Mouse (Mus musculus): ENCODE measurements at regions not wholly inside any gene's neighbourhood (a gene's known extent, or its start where the extent isn't known, plus 50 kb on each side); places are given as distances from the start of the nearest gene placed in this dataset.
A peak's percentile ranks its signal among the peaks of the same experiment; 100 is the strongest.

- DNase-seq (ENCODE audit: low spot score in 2 of 2) = no peak
These were observed 550.1 kb upstream of the Klf4 start for GRCm38 (mm10) chr4:56082411-56082810.

DNA sequence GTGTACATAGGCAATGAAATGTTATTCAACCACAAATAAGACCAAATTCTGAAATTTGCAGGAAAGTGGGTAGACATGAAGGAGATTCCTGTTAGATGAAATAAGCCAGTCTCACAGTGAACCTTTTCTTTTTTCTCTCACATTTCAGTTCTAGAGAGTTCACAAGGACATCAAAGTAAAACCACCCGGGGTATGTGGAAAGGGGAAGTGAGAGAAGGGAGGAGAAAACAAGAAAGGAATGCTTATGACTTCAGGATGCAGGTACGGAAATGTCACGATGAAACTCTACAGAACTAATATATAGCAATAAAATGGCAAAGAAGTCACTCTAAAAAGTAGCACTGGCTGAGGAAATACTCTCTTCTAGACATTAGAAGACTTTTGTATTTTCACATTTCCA lies 548.7 kb upstream of the Klf4 start:
- no peak for DNase-seq (ENCODE audit: low spot score in 2 of 2)

- no peak for DNase-seq (ENCODE audit: low spot score in 2 of 2)
These were observed 538.5 kb upstream of the Klf4 start for GRCm38 (mm10) chr4:56070664-56071334.

- DNase-seq (ENCODE audit: low spot score in 2 of 2) = no peak
These were observed 536.6 kb upstream of the Klf4 start for GRCm38 (mm10) chr4:56068859-56069258.

DNA sequence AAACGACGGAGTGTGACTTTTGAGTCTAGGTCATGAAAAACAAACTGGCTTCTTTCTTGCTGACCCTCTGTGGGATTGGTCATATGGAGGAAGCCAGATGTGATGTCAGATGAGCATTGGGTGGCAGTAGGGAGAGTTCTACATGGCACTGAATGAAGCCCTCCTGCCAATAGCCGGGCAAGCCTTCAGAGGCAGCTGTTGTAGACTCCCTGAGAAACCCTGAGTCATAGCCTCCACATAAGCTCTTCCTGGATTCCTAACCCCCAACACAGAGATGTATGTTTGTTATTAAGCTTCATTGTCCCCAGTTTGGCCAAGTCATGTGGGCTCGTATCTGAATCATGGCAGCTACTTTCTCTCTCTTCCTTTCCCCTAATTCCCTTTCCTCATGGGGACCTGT lies 532.4 kb upstream of the Klf4 start:
- no peak for DNase-seq (ENCODE audit: low spot score in 2 of 2)

DNA sequence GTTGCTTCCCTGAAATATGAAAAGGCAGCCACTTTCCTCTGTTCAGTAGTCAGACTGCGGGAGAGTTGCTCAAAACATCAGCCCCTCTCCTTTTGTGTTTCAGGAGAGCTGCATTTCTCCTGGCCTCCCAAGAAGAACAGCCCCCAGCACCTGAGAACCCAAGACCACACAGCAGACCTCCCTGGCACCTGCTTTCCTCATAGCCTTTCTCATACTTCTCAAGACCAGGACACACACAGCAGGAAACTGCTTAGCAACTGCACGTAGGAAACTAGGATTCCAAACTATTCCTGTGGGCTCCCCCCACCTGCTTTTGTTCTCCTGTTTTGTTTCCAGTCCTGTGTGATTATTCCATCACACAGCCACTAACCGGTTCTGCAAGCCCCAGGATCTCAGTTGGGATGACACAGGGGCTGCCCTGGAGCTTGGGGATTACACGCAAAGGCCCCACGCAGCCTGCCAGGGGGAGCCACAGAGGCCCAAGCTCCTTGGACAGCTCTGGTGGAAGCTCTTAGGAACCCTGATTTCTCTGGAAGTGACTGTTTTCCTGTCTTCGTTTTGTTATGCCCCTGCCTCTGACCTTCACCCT lies 519.6 kb upstream of the Klf4 start:
- no peak for DNase-seq (ENCODE audit: low spot score in 2 of 2)

DNA sequence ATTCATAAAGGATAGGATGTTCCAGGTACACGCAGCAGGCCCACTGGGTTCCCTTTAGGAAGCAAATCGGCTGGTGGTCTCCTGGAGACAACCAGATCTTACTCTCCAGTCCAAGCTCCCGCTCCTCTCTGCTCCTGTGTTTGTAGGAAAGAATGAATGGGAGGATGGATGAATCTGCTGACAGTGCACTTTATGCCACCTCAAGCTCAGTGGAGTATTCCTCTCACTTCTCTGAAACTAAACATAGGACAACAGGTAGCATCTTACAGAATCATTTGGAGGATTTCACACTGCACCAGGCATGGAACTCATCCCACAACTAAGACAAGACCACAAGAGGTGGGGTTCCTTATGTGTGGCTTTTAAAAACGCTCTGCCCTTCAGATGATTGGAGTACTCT lies 507.1 kb upstream of the Klf4 start:
- DNase-seq (ENCODE audit: low spot score in 2 of 2) = no peak

- DNase-seq (ENCODE audit: low spot score in 2 of 2) = no peak
These were observed 504.1 kb upstream of the Klf4 start for GRCm38 (mm10) chr4:56036334-56036733.

GRCm38 (mm10) chr4:56035543-56035942 lies 503.3 kb upstream of the Klf4 start:
- DNase-seq (ENCODE audit: low spot score in 2 of 2) = no peak

GRCm38 (mm10) chr4:56028441-56028840 lies 496.2 kb upstream of the Klf4 start:
- DNase-seq (ENCODE audit: low spot score in 2 of 2) = no peak

- no peak for DNase-seq (ENCODE audit: low spot score in 2 of 2)
These were observed 495.0 kb upstream of the Klf4 start for GRCm38 (mm10) chr4:56027258-56027657.

GRCm38 (mm10) chr4:56024478-56024877 lies 492.2 kb upstream of the Klf4 start:
- no peak for DNase-seq (ENCODE audit: low spot score in 2 of 2)

DNA sequence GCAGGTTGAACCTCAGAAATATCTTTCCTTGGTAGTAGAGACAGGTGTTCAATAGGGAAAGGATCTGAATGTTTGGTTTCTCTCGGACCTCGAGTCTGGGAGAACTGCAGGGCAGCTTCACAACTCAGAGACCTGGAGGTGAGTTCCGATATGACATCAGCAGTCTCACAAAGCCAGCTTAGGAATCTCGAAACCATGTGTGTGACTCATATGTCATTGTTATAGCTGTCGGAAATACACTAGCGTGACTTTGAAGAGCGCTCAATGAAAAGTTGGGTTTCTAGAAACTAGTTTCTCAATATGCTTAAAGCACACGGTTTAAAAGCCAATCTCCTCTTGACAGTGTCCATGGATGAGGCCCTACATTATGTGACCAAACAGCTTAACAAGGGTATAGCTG lies 485.9 kb upstream of the Klf4 start:
- DNase-seq (ENCODE audit: low spot score in 2 of 2) = no peak

DNA sequence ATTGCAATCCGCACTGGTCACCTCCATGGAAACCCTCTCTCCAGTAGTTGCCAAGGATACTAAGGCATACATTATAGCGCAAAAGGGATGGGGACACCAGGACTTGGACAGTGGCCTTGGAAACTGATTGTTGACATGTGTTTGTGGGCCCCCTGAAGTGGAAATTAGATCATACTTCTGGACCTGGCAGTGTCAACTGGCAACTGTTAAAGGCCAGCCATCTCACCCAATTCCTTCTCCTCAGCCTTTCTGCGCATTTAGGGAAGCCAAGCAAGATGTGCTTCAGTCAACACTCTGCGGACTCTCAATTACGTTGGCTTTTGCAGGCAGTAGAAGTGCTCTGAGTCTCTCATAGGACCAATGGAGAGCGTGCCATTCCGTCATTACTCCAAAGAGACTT lies 483.2 kb upstream of the Klf4 start:
- no peak for DNase-seq (ENCODE audit: low spot score in 2 of 2)

- no peak for DNase-seq (ENCODE audit: low spot score in 2 of 2)
These were observed 476.0 kb upstream of the Klf4 start for GRCm38 (mm10) chr4:56008287-56008686.

GRCm38 (mm10) chr4:56004227-56004626 lies 472.0 kb upstream of the Klf4 start:
- no peak for DNase-seq (ENCODE audit: low spot score in 2 of 2)

DNA sequence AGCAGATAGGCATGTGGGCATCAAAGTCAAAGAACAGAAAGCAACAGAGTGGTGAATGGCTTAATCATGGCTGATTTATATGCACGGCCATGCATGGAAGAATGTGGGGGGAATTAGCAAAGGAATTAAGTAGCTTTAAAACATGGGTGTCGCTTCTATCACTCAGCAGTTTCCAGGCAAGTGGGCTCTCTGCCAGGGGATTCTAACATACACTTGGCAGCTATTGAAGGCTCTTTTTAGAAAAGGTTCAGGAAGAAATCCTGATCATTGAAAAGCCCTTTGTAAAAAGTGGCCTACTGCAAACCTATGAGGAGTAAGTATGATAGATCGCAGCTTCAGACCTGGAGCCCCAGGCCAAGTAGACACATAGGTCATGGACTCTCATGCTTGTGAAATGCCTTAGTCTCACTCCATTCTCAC lies 469.1 kb upstream of the Klf4 start:
- DNase-seq (ENCODE audit: low spot score in 2 of 2) = no peak

DNA sequence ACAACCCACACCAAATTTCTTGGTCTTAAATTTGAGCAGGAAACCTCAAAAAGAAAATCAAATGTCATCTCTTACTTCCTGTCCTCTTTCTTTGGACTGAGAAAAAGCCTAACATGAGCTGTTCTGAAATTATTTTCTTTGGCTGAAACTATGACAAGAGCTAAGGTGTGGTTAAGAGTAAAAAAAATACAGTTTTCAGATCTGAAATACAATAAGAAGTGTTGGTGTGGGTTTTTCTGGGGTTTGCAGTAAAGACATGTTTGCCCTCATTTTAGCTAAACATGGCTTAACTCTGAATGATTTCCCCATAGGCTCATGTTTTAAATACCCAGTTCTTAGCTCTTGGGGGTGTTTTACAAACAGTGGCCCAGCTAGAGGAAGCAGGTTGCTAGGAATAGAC lies 451.8 kb upstream of the Klf4 start:
- no peak for DNase-seq (ENCODE audit: low spot score in 2 of 2)

- no peak for DNase-seq (ENCODE audit: low spot score in 2 of 2)
These were observed 446.3 kb upstream of the Klf4 start for GRCm38 (mm10) chr4:55978539-55978938.

GRCm38 (mm10) chr4:55976265-55976664 lies 444.0 kb upstream of the Klf4 start:
- DNase-seq (ENCODE audit: low spot score in 2 of 2) = no peak

GRCm38 (mm10) chr4:55973706-55974105 lies 441.4 kb upstream of the Klf4 start:
- no peak for DNase-seq (ENCODE audit: low spot score in 2 of 2)

DNA sequence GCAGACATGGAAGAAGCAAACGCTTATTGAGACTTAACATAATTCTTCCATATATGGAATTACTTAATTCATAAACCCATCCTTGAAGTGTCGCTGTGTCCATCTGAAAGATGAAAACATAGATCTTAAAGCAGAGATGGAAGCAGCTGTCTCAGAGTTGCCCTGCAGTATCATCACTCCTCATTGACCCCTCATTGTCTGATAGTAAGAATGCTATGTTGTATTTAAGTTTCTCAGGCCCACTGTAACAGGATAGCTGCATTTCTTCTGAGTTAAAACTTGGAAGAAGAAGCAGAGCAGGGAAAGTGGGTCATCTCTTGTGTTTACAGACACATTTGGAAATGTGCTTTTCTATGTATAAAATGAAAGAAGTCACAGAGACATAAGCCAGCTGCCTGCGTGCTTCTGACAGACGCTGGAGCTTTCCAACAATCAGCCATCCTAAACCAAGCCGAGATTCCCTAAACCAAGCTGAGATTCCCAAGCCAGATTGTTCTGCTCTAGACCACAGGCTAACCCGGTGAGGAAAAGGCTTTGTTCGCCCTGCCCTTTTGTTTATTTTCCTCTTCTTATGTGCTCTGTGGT lies 440.1 kb upstream of the Klf4 start:
- no peak for DNase-seq (ENCODE audit: low spot score in 2 of 2)

DNA sequence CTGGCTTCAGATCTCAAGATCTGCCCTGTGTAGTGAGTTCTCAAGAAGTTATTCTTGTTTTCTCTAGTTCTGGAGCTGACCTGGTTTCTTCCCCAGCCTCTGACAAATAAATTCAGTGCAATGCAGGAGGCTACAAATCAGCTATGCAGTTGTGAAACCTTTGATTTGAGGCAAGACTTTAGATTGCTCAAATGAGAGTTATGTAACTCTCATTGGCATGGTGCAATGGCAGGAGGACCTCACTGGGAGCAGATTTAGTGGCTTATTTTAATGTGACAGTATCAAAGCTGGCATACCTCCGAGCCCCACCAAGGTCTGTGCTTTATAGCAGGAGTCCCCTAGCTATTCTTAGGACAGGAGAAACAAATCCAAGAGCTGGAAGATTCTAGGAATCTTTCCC lies 427.8 kb upstream of the Klf4 start:
- DNase-seq (ENCODE audit: low spot score in 2 of 2) = peak in 1 of 2 experiments; percentile 23

Data from adrenal gland, adult 18-20 months (tissue).